Mouse (Mus musculus) embryonic fibroblast, embryonic 13.5 days (primary cell): ENCODE results near the gene Chmp6.

Source experiments
- CTCF ChIP-seq: IDR thresholded peaks from 2 replicates; pipeline ENCODE4 v1.5.1; 2011; ENCODE audit warnings: mild to moderate bottlenecking, control low read depth, low read length, moderate library complexity, borderline replicate concordance; ENCODE audit not compliant: insufficient read depth
- POLR2A ChIP-seq: IDR thresholded peaks from 2 replicates; pipeline ENCODE4 v1.6.1; 2011; ENCODE audit warnings: low read depth, mild to moderate bottlenecking, control low read depth, low read length, moderate library complexity

- TF ChIP-seq POLR2A (no peak), CTCF (no peak)
Observed at GRCm38 (mm10) chr11:119952429-119953224, 39.4 kb downstream of the Chmp6 start.
